8 mouse cellular contexts compared by ENCODE assay signal in the genomic region with DNA sequence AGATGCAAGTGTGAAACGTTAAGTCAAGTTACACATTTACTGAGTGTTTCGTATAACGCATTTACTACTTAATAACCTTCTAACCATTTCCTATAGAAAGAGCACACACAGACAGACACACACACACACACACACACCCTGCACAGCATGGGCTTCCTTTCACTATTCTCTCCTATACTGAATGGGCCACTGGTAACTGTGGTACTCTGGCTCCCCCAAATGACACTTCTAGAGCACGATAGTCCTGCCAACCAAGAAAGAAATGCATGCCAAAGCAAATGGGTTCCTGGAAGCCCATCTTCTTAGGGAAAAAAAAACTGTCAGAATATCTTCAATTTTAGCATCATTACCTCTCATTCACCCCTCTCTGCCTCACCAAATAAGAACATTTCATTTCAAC. TPM values are rescaled to one million over a fixed set of nuclear protein-coding genes. Genes with fewer than 3 reads are reported as not detected.
DNase-seq lines count a peak whose midpoint lies in the region; ATAC-seq and TF ChIP-seq lines count a peak whose summit lies in the region.

No protein-coding gene starts in this region.

- in situ Hi-C loops in Patski (cut with MboI; ENCODE audit: low pct_unique_long_range_greater_than_20kb), result loop anchor here (25.0 kb wide), 2 partner anchors 685 to 1460 kb away; no protein-coding TSS in a partner anchor

- no peaks in the 10 kb centered on the region for H3K36me3 ChIP-seq in kidney, adult 2 months (ENCODE audit: control insufficient read depth, insufficient read depth, low read length)
- peaks cover 52% of the 10 kb centered on the region for H3K36me3 ChIP-seq in kidney, embryonic 15.5 days

- WGBS in kidney, adult 2 months, result 50% methylated on average over 4 of the region's 4 CpGs
- 79% methylated on average over 4 of the region's 4 CpGs for WGBS in kidney, embryonic 15.5 days

- H3K27ac ChIP-seq in kidney, adult 2 months (ENCODE audit: insufficient read depth, low read depth, low read length), result no peak overlapping the region
- no peak overlapping the region for H3K27ac ChIP-seq in kidney, embryonic 15.5 days

- POLR2A ChIA-PET in Patski (lab: Charles Lee), result no interaction called here

- no peak for ATAC-seq in kidney, embryonic 15.5 days (replicated peaks; ENCODE audit: low FRiP score)
- peak; percentile 70 for ATAC-seq in Patski

- no peaks in the 10 kb centered on the region for H3K9me3 ChIP-seq in kidney, embryonic 15.5 days (replicated peaks)

- CTCF ChIA-PET in Patski (lab: Charles Lee), result interaction anchor here (0.8 kb wide), 1 partner anchor 365 kb away, joined by 4 read pairs; no protein-coding TSS in a partner anchor

- no peak overlapping the region for H3K4me2 ChIP-seq in kidney, embryonic 15.5 days

- H3K27me3 ChIP-seq in kidney, adult 2 months (replicated peaks; ENCODE audit: control insufficient read depth, insufficient read depth, low read length), result no peaks in the 10 kb centered on the region
- no peaks in the 10 kb centered on the region for H3K27me3 ChIP-seq in kidney, embryonic 15.5 days
- H3K27me3 ChIP-seq in Patski, result no peaks in the 10 kb centered on the region

- no peak overlapping the region for H3K4me3 ChIP-seq in kidney, adult 2 months (ENCODE audit: insufficient read depth, low read depth, low read length)
- no peak overlapping the region for H3K4me3 ChIP-seq in kidney, embryonic 15.5 days (replicated peaks)

- no peak for TF ChIP-seq POLR2A in kidney, adult 2 months (IDR thresholded peaks at IDR 0.05; ENCODE audit: low read depth, low read length)

- no peaks in the 10 kb centered on the region for H3K4me1 ChIP-seq in kidney, adult 2 months (ENCODE audit: control insufficient read depth, insufficient read depth, low read length)
- H3K4me1 ChIP-seq in kidney, embryonic 15.5 days, result no peaks in the 10 kb centered on the region; the same call in 1 of the 2 replicates

- intact Hi-C loops in left cerebral cortex, postnatal 4 days (cut with DNase I), result no loop called here

- TF ChIP-seq CTCF in kidney, adult 2 months (conservative IDR thresholded peaks at IDR 0.05; ENCODE audit: insufficient read depth, insufficient read length, low read depth, low read length), result peak; percentile 45
- TF ChIP-seq CTCF in Patski (IDR thresholded peaks at IDR 0.05), result peak; percentile 67

- peak; percentile 14 for DNase-seq in kidney, adult 2 months
- peak; percentile 10 to 26 for DNase-seq in B cell, adult 2 months
- DNase-seq in Patski (ENCODE audit: low read depth, low spot score), result no peak
- DNase-seq in left cerebral cortex, postnatal 4 days, result peak; percentile 43
- no peak for DNase-seq in ovary, postnatal 10 days (ENCODE audit: low spot score)
- no peak for DNase-seq in urinary bladder, postnatal 25 days (ENCODE audit: low spot score)
- DNase-seq in adrenal gland, adult (ENCODE audit: inconsistent age in 2 of 2, low spot score in 1 of 2), result no peak

- H3K9ac ChIP-seq in kidney, embryonic 15.5 days, result no peak overlapping the region

RNA-seq across cellular contexts. Expression of a gene that starts 22.4 kb away (rescaled TPM):
- polyA plus RNA-seq in kidney, adult 2 months (2012; rRNA removed), result 2.9 and 3.0 TPM in 2 replicates
- polyA plus RNA-seq in kidney, embryonic 15.5 days (2015; fragmentation: Nextera tagmentation; extraction: Ambion mirVana), result 37.1 and 39.1 TPM in 2 replicates
- 16.8 TPM for polyA plus RNA-seq in Patski (2021)
- 10 to 100 TPM; 14.5 to 15.9 TPM for total RNA-seq in left cerebral cortex, postnatal 4 days (2021)

Comparison
In these comparisons a context has a peak if more than half of its experiments do, and no peak if none do; other contexts are left out.
1. DNase-seq: peak in kidney, adult 2 months (single experiment), B cell, adult 2 months (2 of 2) and left cerebral cortex, postnatal 4 days (single experiment); none in Patski (single experiment), ovary, postnatal 10 days (single experiment), urinary bladder, postnatal 25 days (single experiment) and adrenal gland, adult (0 of 2).